Mouse (Mus musculus) liver, embryonic 14.5 days (tissue): Measurements from ENCODE around the gene Cfl1.

Experiments
- CTCF ChIP-seq: IDR thresholded peaks from 2 replicates; pipeline ENCODE4 v1.5.1; 2016; ENCODE audit warnings: antibody characterized with exemption, low read depth, control low read depth
- EP300 ChIP-seq: IDR thresholded peaks from 2 replicates; pipeline ENCODE4 v1.6.1; 2016; ENCODE audit warnings: antibody characterized with exemption, low read depth

GRCm38 (mm10) chr19:5456241-5456921 lies 33.9 kb upstream of the Cfl1 start:
- TF ChIP-seq CTCF (no peak), EP300 (no peak)
